ENCODE assay signal across 23 mouse cellular contexts in genomic region chr10:115583071-115583470, GRCm38 (mm10). TPM values are rescaled to one million over a fixed set of nuclear protein-coding genes. Genes with fewer than 3 reads are reported as not detected.
"Had no signal": no experiment of that assay in that cellular context is flagged by ENCODE, and none has a peak within 500 bp of the region (broad histone marks: within the 10 kb centered on the region; RNA-seq: fewer than 3 reads in every experiment).

No protein-coding gene starts in this region.

- H3K9ac ChIP-seq: neural tube, embryonic 13.5 days; neural tube, embryonic 15.5 days; stomach, embryonic 15.5 days had no signal

- DNase-seq: retina, postnatal 1 day; right cerebral cortex, adult 18-20 months; right cerebral cortex, postnatal 14 days; right cerebral cortex, postnatal 25 days; right cerebral cortex, postnatal 4 days; spleen, adult 18-20 months; thymus, adult 18-20 months; thymus, adult 2 months; thymus, postnatal 14 days; thymus, postnatal 25 days; thymus, postnatal 36 days; thymus, postnatal 4 days had no signal

- H3K4me3 ChIP-seq: neural tube, embryonic 13.5 days; neural tube, embryonic 15.5 days; stomach, embryonic 15.5 days had no signal

- H3K27ac ChIP-seq: neural tube, embryonic 13.5 days; neural tube, embryonic 15.5 days; stomach, embryonic 15.5 days; stomach, postnatal 0 days had no signal

- H3K4me2 ChIP-seq: neural tube, embryonic 13.5 days; neural tube, embryonic 15.5 days; stomach, embryonic 15.5 days had no signal

- H3K36me3 ChIP-seq: neural tube, embryonic 13.5 days; neural tube, embryonic 15.5 days; stomach, embryonic 15.5 days had no signal

- H3K9me3 ChIP-seq: neural tube, embryonic 13.5 days; neural tube, embryonic 15.5 days; stomach, embryonic 15.5 days had no signal

RNA-seq across cellular contexts. Expression of gene A930009A15Rik, which starts 13.3 kb away (rescaled TPM):
- total RNA-seq: neutrophil, adult 5-6 weeks had no signal
- polyA plus RNA-seq: small intestine, adult 2 months; stomach, embryonic 14.5 days; stomach, embryonic 15.5 days; stomach, embryonic 16.5 days; stomach, postnatal 0 days; testis, adult 2 months; thymus, adult 2 months; thymus, postnatal 0 days; urinary bladder, adult 2 months had no signal
